Mouse (Mus musculus) intestine, embryonic 14.5 days (tissue): ENCODE results near the gene Prkcb. TPM values are rescaled to one million over a fixed set of nuclear protein-coding genes. Genes with fewer than 3 reads are reported as not detected.

Experiments
- ATAC-seq: fragments of 200-750 bp; cut with Nextera tagmentation; replicated peaks from 2 replicates; pipeline ENCODE4 v1.8.0; 2017; ENCODE audit warnings: low read depth, moderate number of reproducible peaks, moderate TSS enrichment, moderate library complexity; ENCODE audit not compliant: low FRiP score, low TSS enrichment
- DNase-seq: peaks from one replicate; pipeline ENCODE4 v3.0.0-alpha.2; 2018; ENCODE audit warnings: low spot score
- H3K27ac ChIP-seq: fragments of 300-500 bp; sonication (generic); 2 replicates; pipeline ENCODE4 v1.5.1; 2014; ENCODE audit warnings: low read depth, mild to moderate bottlenecking, control low read depth
- H3K27me3 ChIP-seq: fragments of 300-500 bp; sonication (generic); replicated peaks from 2 replicates; pipeline ENCODE4 v1.6.1; 2014; ENCODE audit warnings: low read length, control low read depth; ENCODE audit not compliant: control insufficient read depth, insufficient read depth
- H3K36me3 ChIP-seq: fragments of 300-500 bp; sonication (generic); 2 replicates; pipeline ENCODE4 v1.6.1; 2014; ENCODE audit warnings: low read length, control low read depth; ENCODE audit not compliant: control insufficient read depth, insufficient read depth
- H3K4me1 ChIP-seq: fragments of 300-500 bp; sonication (generic); replicated peaks from 2 replicates; pipeline ENCODE4 v1.6.1; 2014; ENCODE audit warnings: low read length, control low read depth, mixed read lengths; ENCODE audit not compliant: control insufficient read depth, insufficient read depth
- H3K4me2 ChIP-seq: fragments of 300-500 bp; sonication (generic); 2 replicates; pipeline ENCODE4 v1.6.1; 2014; ENCODE audit warnings: low read length
- H3K4me3 ChIP-seq: fragments of 300-500 bp; sonication (generic); 2 replicates; pipeline ENCODE4 v1.5.1; 2014; ENCODE audit warnings: low read depth, low read length, control low read depth, mixed read lengths
- H3K9ac ChIP-seq: fragments of 300-500 bp; sonication (generic); 2 replicates; pipeline ENCODE4 v1.6.1; 2014; ENCODE audit warnings: mild to moderate bottlenecking, low read length
- H3K9me3 ChIP-seq: fragments of 300-500 bp; sonication (generic); 2 replicates; pipeline ENCODE4 v1.6.1; 2016; ENCODE audit warnings: low read length, control low read depth; ENCODE audit not compliant: control insufficient read depth
- WGBS: fragments of 180-500 bp; shearing (Covaris S2); extraction: QIAGEN DNeasy Blood & Tissue Kit; methylation state at CpG from one replicate; pipeline ENCODE4 v1.1.7; 2014; 5-methylcytosine and 5-hydroxymethylcytosine counted together
- polyA plus RNA-seq: library from polyadenylated mRNA; unstranded; fragments of >200 nt; fragmentation: Nextera tagmentation; extraction: Ambion mirVana; gene quantifications from 2 replicates; pipeline ENCODE4 v1.2.1, GENCODE M21; 2014

Gene Prkcb
- polyA plus RNA-seq, 1 experiment from 2014 or later = 19.0 TPM

- H3K27me3 ChIP-seq = no peaks in the 10 kb centered on the region
- H3K9me3 ChIP-seq = no peaks in the 10 kb centered on the region; the same call in 1 of the 2 replicates
- H3K4me2 ChIP-seq = no peak overlapping the region
- H3K9ac ChIP-seq = no peak overlapping the region
- ATAC-seq = no peak
- H3K27ac ChIP-seq = no peak overlapping the region
- no peaks in the 10 kb centered on the region for H3K4me1 ChIP-seq
- no peak for DNase-seq
- no peak overlapping the region for H3K4me3 ChIP-seq
- H3K36me3 ChIP-seq = no peaks in the 10 kb centered on the region
- whole genome bisulfite sequencing = 79% methylated on average over 9 of the region's 9 CpGs
Measured at GRCm38 (mm10) chr7:122319566-122319965, 31.0 kb downstream of the Prkcb start.

- no peak for DNase-seq
- Histone ChIP-seq H3K27me3 (no peaks in the 10 kb centered on the region), H3K36me3 (no peaks in the 10 kb centered on the region), H3K27ac (no peak overlapping the region), H3K9me3 (no peaks in the 10 kb centered on the region; the same call in 1 of the 2 replicates), H3K4me1 (no peaks in the 10 kb centered on the region), H3K9ac (no peak overlapping the region), H3K4me3 (no peak overlapping the region), H3K4me2 (no peak overlapping the region)
- 92% methylated on average over 7 of the region's 7 CpGs for WGBS
- ATAC-seq = no peak
Measured at GRCm38 (mm10) chr7:122320843-122321544, 32.4 kb downstream of the Prkcb start.

GRCm38 (mm10) chr7:122322038-122322690 lies 33.6 kb downstream of the Prkcb start:
- H3K27ac ChIP-seq = no peak overlapping the region
- no peak overlapping the region for H3K4me3 ChIP-seq
- no peaks in the 10 kb centered on the region; the same call in 1 of the 2 replicates for H3K9me3 ChIP-seq
- H3K36me3 ChIP-seq = no peaks in the 10 kb centered on the region
- H3K4me2 ChIP-seq = no peak overlapping the region
- ATAC-seq (no peak), DNase-seq (no peak)
- no peaks in the 10 kb centered on the region for H3K27me3 ChIP-seq
- no peak overlapping the region for H3K9ac ChIP-seq
- WGBS = 45% methylated on average over 8 of the region's 8 CpGs
- no peaks in the 10 kb centered on the region for H3K4me1 ChIP-seq

GRCm38 (mm10) chr7:122327942-122328341 lies 39.4 kb downstream of the Prkcb start:
- H3K4me3 ChIP-seq = no peak overlapping the region
- DNase-seq = no peak
- no peaks in the 10 kb centered on the region for H3K27me3 ChIP-seq
- no peaks in the 10 kb centered on the region for H3K9me3 ChIP-seq
- H3K9ac ChIP-seq = no peak overlapping the region
- WGBS = 91% methylated on average over 3 of the region's 3 CpGs
- no peak for ATAC-seq
- no peak overlapping the region for H3K4me2 ChIP-seq
- H3K4me1 ChIP-seq = no peaks in the 10 kb centered on the region
- H3K27ac ChIP-seq = no peak overlapping the region
- no peaks in the 10 kb centered on the region for H3K36me3 ChIP-seq

- H3K9me3 ChIP-seq = no peaks in the 10 kb centered on the region
- H3K9ac ChIP-seq = no peak overlapping the region
- 80% methylated on average over 5 of the region's 5 CpGs for WGBS
- H3K27ac ChIP-seq = no peak overlapping the region
- H3K36me3 ChIP-seq = no peaks in the 10 kb centered on the region
- H3K4me1 ChIP-seq = no peaks in the 10 kb centered on the region
- ATAC-seq (no peak), DNase-seq (no peak)
- no peak overlapping the region for H3K4me2 ChIP-seq
- no peaks in the 10 kb centered on the region for H3K27me3 ChIP-seq
- H3K4me3 ChIP-seq = no peak overlapping the region
Measured at GRCm38 (mm10) chr7:122328466-122328865, 39.9 kb downstream of the Prkcb start.

GRCm38 (mm10) chr7:122329588-122329987 lies 41.0 kb downstream of the Prkcb start:
- Histone ChIP-seq H3K27me3 (no peaks in the 10 kb centered on the region), H3K9me3 (no peaks in the 10 kb centered on the region), H3K9ac (no peak overlapping the region), H3K4me1 (no peaks in the 10 kb centered on the region), H3K4me2 (no peak overlapping the region), H3K27ac (no peak overlapping the region), H3K36me3 (no peaks in the 10 kb centered on the region), H3K4me3 (no peak overlapping the region)
- ATAC-seq (no peak), DNase-seq (no peak)
- WGBS = 80% methylated on average over 4 of the region's 4 CpGs

GRCm38 (mm10) chr7:122333686-122334085 lies 45.1 kb downstream of the Prkcb start:
- WGBS = 85% methylated on average over 7 of the region's 7 CpGs
- Histone ChIP-seq H3K27me3 (no peaks in the 10 kb centered on the region), H3K4me3 (no peak overlapping the region), H3K9me3 (no peaks in the 10 kb centered on the region), H3K27ac (no peak overlapping the region), H3K9ac (no peak overlapping the region), H3K36me3 (no peaks in the 10 kb centered on the region), H3K4me2 (no peak overlapping the region), H3K4me1 (no peaks in the 10 kb centered on the region)
- ATAC-seq (no peak), DNase-seq (no peak)

GRCm38 (mm10) chr7:122337302-122337701 lies 48.8 kb downstream of the Prkcb start:
- no peak for ATAC-seq
- Histone ChIP-seq H3K4me3 (no peak overlapping the region), H3K27me3 (no peaks in the 10 kb centered on the region), H3K27ac (no peak overlapping the region), H3K9me3 (no peaks in the 10 kb centered on the region), H3K4me2 (no peak overlapping the region), H3K36me3 (no peaks in the 10 kb centered on the region), H3K9ac (no peak overlapping the region), H3K4me1 (no peaks in the 10 kb centered on the region)
- no peak for DNase-seq
- 81% methylated on average over 3 of the region's 3 CpGs for WGBS

- Histone ChIP-seq H3K9me3 (no peaks in the 10 kb centered on the region), H3K36me3 (no peaks in the 10 kb centered on the region), H3K4me3 (no peak overlapping the region), H3K9ac (no peak overlapping the region), H3K4me1 (no peaks in the 10 kb centered on the region), H3K4me2 (no peak overlapping the region), H3K27ac (no peak overlapping the region), H3K27me3 (no peaks in the 10 kb centered on the region)
- WGBS = 73% methylated on average over 3 of the region's 3 CpGs
- no peak for DNase-seq
- no peak for ATAC-seq
Measured at GRCm38 (mm10) chr7:122338055-122338454, 49.5 kb downstream of the Prkcb start.
